9 mouse cellular contexts compared by ENCODE assay signal in the genomic region with DNA sequence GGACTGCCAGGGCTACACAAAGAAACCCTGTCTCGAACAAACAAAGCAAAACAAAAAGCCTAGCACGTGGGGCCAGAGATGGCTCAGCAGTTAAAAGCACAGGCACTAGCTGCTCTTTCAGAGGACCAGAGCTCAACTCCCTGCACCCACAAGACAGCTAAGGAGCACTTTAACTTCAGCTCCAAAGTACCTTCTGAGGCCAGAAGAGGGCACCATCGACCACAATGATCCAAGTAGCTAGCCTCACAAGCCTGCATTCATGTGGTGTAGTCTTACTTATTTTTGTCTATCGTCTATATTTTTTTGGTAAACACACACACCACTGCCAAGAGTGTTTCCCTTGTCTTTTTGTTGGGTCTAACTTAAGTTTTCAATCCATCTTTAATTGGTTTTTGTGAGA. TPM values are rescaled to one million over a fixed set of nuclear protein-coding genes. Genes with fewer than 3 reads are reported as not detected.
A peak's percentile ranks its signal among the peaks of the same experiment; 100 is the strongest.
DNase-seq lines count a peak whose midpoint lies in the region; ATAC-seq and TF ChIP-seq lines count a peak whose summit lies in the region.
"Had no signal": no experiment of that assay in that cellular context is flagged by ENCODE, and none has a peak within 500 bp of the region (broad histone marks: within the 10 kb centered on the region; RNA-seq: fewer than 3 reads in every experiment).

No protein-coding gene starts in this region.

- H3K27ac ChIP-seq in intestine, postnatal 0 days (ENCODE audit: low read depth, low read length), result no peak overlapping the region
- no peak overlapping the region for H3K27ac ChIP-seq in intestine, embryonic 16.5 days (ENCODE audit: low read length)
- no peak overlapping the region for H3K27ac ChIP-seq in CH12.LX (ENCODE audit: insufficient read depth, low read depth)
- no peak overlapping the region for H3K27ac ChIP-seq in liver, postnatal 0 days (ENCODE audit: low read depth)
- H3K27ac ChIP-seq: limb, embryonic 15.5 days had no signal

- dilution Hi-C loops in CH12.LX (cut with MboI; ENCODE audit: extremely low pct_ligation_motif_present, extremely low pct_unique_long_range_greater_than_20kb, low sequenced_read_pairs), result no loop called here

- no peaks in the 10 kb centered on the region for H3K79me2 ChIP-seq in CH12.LX (replicated peaks; ENCODE audit: control insufficient read depth, extremely low read depth, insufficient read depth, poor library complexity, severe bottlenecking)

- H3K9me3 ChIP-seq in intestine, postnatal 0 days (ENCODE audit: control insufficient read depth), result no peaks in the 10 kb centered on the region
- no peaks in the 10 kb centered on the region for H3K9me3 ChIP-seq in intestine, embryonic 16.5 days (ENCODE audit: control insufficient read depth, low read length)
- peaks cover 2% of the 10 kb centered on the region for H3K9me3 ChIP-seq in CH12.LX (replicated peaks; ENCODE audit: low read length)
- H3K9me3 ChIP-seq in liver, postnatal 0 days (ENCODE audit: low read length), result no peaks in the 10 kb centered on the region
- H3K9me3 ChIP-seq: limb, embryonic 15.5 days had no signal

- H3K27me3 ChIP-seq in intestine, postnatal 0 days (replicated peaks; ENCODE audit: control insufficient read depth, insufficient read depth, low read length), result no peaks in the 10 kb centered on the region
- H3K27me3 ChIP-seq in intestine, embryonic 16.5 days (replicated peaks; ENCODE audit: control insufficient read depth, insufficient read depth, low read length), result no peaks in the 10 kb centered on the region
- H3K27me3 ChIP-seq in CH12.LX (replicated peaks), result peaks cover 39% of the 10 kb centered on the region
- H3K27me3 ChIP-seq in liver, postnatal 0 days (ENCODE audit: insufficient read depth, low read length), result no peaks in the 10 kb centered on the region

- no peak for TF ChIP-seq POLR2A in CH12.LX (IDR thresholded peaks at IDR 0.05; ENCODE audit: low read depth, low read length)

- peak; percentile 75 for TF ChIP-seq CTCF in intestine, postnatal 0 days (IDR thresholded peaks at IDR 0.05; ENCODE audit: low read depth)
- peak; percentile 46 to 71 for TF ChIP-seq CTCF in CH12.LX (conservative IDR thresholded peaks at IDR 0.05 in 1 of 2, IDR thresholded peaks at IDR 0.05 in 1 of 2; ENCODE audit: low read depth in 2 of 2, low read length in 2 of 2)
- peak; percentile 65 for TF ChIP-seq CTCF in liver, postnatal 0 days (IDR thresholded peaks at IDR 0.05; ENCODE audit: low read depth)

- H3K4me1 ChIP-seq in intestine, postnatal 0 days (replicated peaks; ENCODE audit: control insufficient read depth, insufficient read depth, low read length), result no peaks in the 10 kb centered on the region
- H3K4me1 ChIP-seq in intestine, embryonic 16.5 days (ENCODE audit: control insufficient read depth, insufficient read depth, low read length), result no peaks in the 10 kb centered on the region
- H3K4me1 ChIP-seq in CH12.LX (ENCODE audit: control insufficient read depth in 1 of 2, insufficient read depth in 2 of 2), result no peaks in the 10 kb centered on the region
- no peaks in the 10 kb centered on the region for H3K4me1 ChIP-seq in liver, postnatal 0 days (ENCODE audit: insufficient read depth)
- H3K4me1 ChIP-seq: limb, embryonic 15.5 days had no signal

- peak; percentile 66 for DNase-seq in CH12.LX (ENCODE audit: extremely low read depth)
- DNase-seq in brain, adult 2 months (ENCODE audit: low read depth, low spot score), result peak; percentile 77
- DNase-seq in liver, postnatal 0 days, result peak; percentile 52
- DNase-seq in thymus, postnatal 36 days, result peak; percentile 22 to 27
- no peak for DNase-seq in spleen, adult 12 weeks (ENCODE audit: low spot score)
- DNase-seq in frontal cortex, postnatal 36 days (ENCODE audit: low spot score in 2 of 2), result no peak

- in situ Hi-C loops in CH12.LX (cut with MboI; ENCODE audit: low pct_ligation_motif_present, low pct_unique_long_range_greater_than_20kb, low sequenced_read_pairs), result no loop called here

- no peak overlapping the region for H3K4me2 ChIP-seq in intestine, postnatal 0 days (replicated peaks; ENCODE audit: low read depth)
- H3K4me2 ChIP-seq in intestine, embryonic 16.5 days (ENCODE audit: low read depth, low read length), result no peak overlapping the region
- H3K4me2 ChIP-seq in CH12.LX (ENCODE audit: insufficient read depth, low read depth, poor library complexity, severe bottlenecking), result no peak overlapping the region
- H3K4me2 ChIP-seq in liver, postnatal 0 days (ENCODE audit: low read depth, low read length), result no peak overlapping the region
- H3K4me2 ChIP-seq: limb, embryonic 15.5 days had no signal

- H3K9ac ChIP-seq in intestine, postnatal 0 days (ENCODE audit: low read depth, low read length), result no peak overlapping the region
- no peak overlapping the region for H3K9ac ChIP-seq in intestine, embryonic 16.5 days (ENCODE audit: low read depth, low read length)
- no peak overlapping the region for H3K9ac ChIP-seq in CH12.LX (ENCODE audit: insufficient read depth, low read depth)
- H3K9ac ChIP-seq in liver, postnatal 0 days (replicated peaks), result no peak overlapping the region
- H3K9ac ChIP-seq: limb, embryonic 15.5 days had no signal

- H3K36me3 ChIP-seq in intestine, postnatal 0 days (ENCODE audit: control insufficient read depth, insufficient read depth), result no peaks in the 10 kb centered on the region
- H3K36me3 ChIP-seq in intestine, embryonic 16.5 days (ENCODE audit: control insufficient read depth, insufficient read depth, low read length), result no peaks in the 10 kb centered on the region
- H3K36me3 ChIP-seq in CH12.LX (replicated peaks in 1 of 2; ENCODE audit: control insufficient read depth in 1 of 2, insufficient read depth in 1 of 2, low read length in 1 of 2), result no peaks in the 10 kb centered on the region
- no peaks in the 10 kb centered on the region for H3K36me3 ChIP-seq in liver, postnatal 0 days (replicated peaks; ENCODE audit: insufficient read depth, low read length)
- H3K36me3 ChIP-seq: limb, embryonic 15.5 days had no signal

- ATAC-seq in intestine, postnatal 0 days, result no peak
- no peak for ATAC-seq in intestine, embryonic 16.5 days
- no peak for ATAC-seq in liver, postnatal 0 days

- TF ChIP-seq RAD21 in CH12.LX (IDR thresholded peaks at IDR 0.05; ENCODE audit: low read depth, low read length), result peak; percentile 64

- no peak overlapping the region for H3K4me3 ChIP-seq in intestine, postnatal 0 days (ENCODE audit: low read depth, low read length)
- no peak overlapping the region for H3K4me3 ChIP-seq in intestine, embryonic 16.5 days (ENCODE audit: low read length)
- no peak overlapping the region for H3K4me3 ChIP-seq in CH12.LX (replicated peaks in 1 of 3; ENCODE audit: low read depth in 2 of 3, low read length in 2 of 3, poor library complexity in 1 of 3)
- H3K4me3 ChIP-seq in liver, postnatal 0 days (ENCODE audit: low read depth, low read length), result no peak overlapping the region
- H3K4me3 ChIP-seq: limb, embryonic 15.5 days had no signal

- TF ChIP-seq EP300 in CH12.LX (IDR thresholded peaks at IDR 0.05; ENCODE audit: low read length), result no peak
- TF ChIP-seq EP300 in liver, postnatal 0 days (IDR thresholded peaks at IDR 0.05; ENCODE audit: low read depth), result no peak

- 31% methylated on average over 4 of the region's 4 CpGs for WGBS in intestine, postnatal 0 days
- WGBS in intestine, embryonic 16.5 days, result 49% methylated on average over 4 of the region's 4 CpGs
- 37% methylated on average over 4 of the region's 4 CpGs for WGBS in liver, postnatal 0 days (ENCODE audit: insufficient replicate concordance)

TF ChIP-seq in CH12.LX, 34 proteins besides CTCF, POLR2A, EP300 and RAD21:
- TF ChIP-seq POLR2AphosphoS2 (IDR thresholded peaks at IDR 0.05; ENCODE audit: low read depth, low read length), result no peak
- TF ChIP-seq MAZ (IDR thresholded peaks at IDR 0.05; ENCODE audit: low read depth, low read length), result no peak
- TF ChIP-seq SMC3 (IDR thresholded peaks at IDR 0.05; ENCODE audit: low read depth, low read length), result peak; percentile 52
TF ChIP-seq in CH12.LX: peak in this region for 1.

RNA-seq across cellular contexts. Expression of gene Mlycd, which starts 14.1 kb away (rescaled TPM):
- 29.0 and 29.4 TPM in 2 replicates for polyA plus RNA-seq in intestine, postnatal 0 days (2015; fragmentation: Nextera tagmentation; extraction: Ambion mirVana)
- 20.6 and 22.7 TPM in 2 replicates for polyA plus RNA-seq in intestine, embryonic 16.5 days (2015; fragmentation: Nextera tagmentation; extraction: Ambion mirVana)
- total RNA-seq in CH12.LX (2012; rRNA removed) (8.7 and 12.3 TPM in 2 replicates), CH12.LX (2014; rRNA removed) (4.5 and 5.1 TPM in 2 replicates)
- polyA plus RNA-seq in CH12.LX (2012; ENCODE audit: insufficient read length, low read depth), result 4.2 and 4.4 TPM in 2 replicates
- polyA plus RNA-seq in liver, postnatal 0 days (2015; fragmentation: Nextera tagmentation; extraction: Ambion mirVana), result 37.0 and 44.4 TPM in 2 replicates

RNA-seq across cellular contexts. Expression of gene Hsbp1, which starts 36.3 kb away (rescaled TPM):
- polyA plus RNA-seq in intestine, postnatal 0 days (2015; fragmentation: Nextera tagmentation; extraction: Ambion mirVana), result 256 and 259 TPM in 2 replicates
- polyA plus RNA-seq in intestine, embryonic 16.5 days (2015; fragmentation: Nextera tagmentation; extraction: Ambion mirVana), result 259 and 264 TPM in 2 replicates
- total RNA-seq in CH12.LX (2012; rRNA removed) (55.8 and 61.7 TPM in 2 replicates), CH12.LX (2014; rRNA removed) (53.8 and 59.0 TPM in 2 replicates)
- polyA plus RNA-seq in CH12.LX (2012; ENCODE audit: insufficient read length, low read depth), result 66.9 and 89.0 TPM in 2 replicates
- 101 and 104 TPM in 2 replicates for polyA plus RNA-seq in liver, postnatal 0 days (2015; fragmentation: Nextera tagmentation; extraction: Ambion mirVana)

RNA-seq across cellular contexts. Expression of gene Osgin1, which starts 53.3 kb away (rescaled TPM):
- polyA plus RNA-seq in intestine, postnatal 0 days (2015; fragmentation: Nextera tagmentation; extraction: Ambion mirVana), result 17.7 and 19.6 TPM in 2 replicates
- 8.0 and 9.2 TPM in 2 replicates for polyA plus RNA-seq in intestine, embryonic 16.5 days (2015; fragmentation: Nextera tagmentation; extraction: Ambion mirVana)
- total RNA-seq in CH12.LX (2012; rRNA removed) (0.46 and 0.47 TPM in 2 replicates), CH12.LX (2014; rRNA removed) (0.12 and 0.15 TPM in 2 replicates)
- 2.9 and 3.0 TPM in 2 replicates for polyA plus RNA-seq in CH12.LX (2012; ENCODE audit: insufficient read length, low read depth)
- polyA plus RNA-seq in liver, postnatal 0 days (2015; fragmentation: Nextera tagmentation; extraction: Ambion mirVana), result 138 and 168 TPM in 2 replicates

Comparison
In these comparisons a context has a peak if more than half of its experiments do, and no peak if none do; other contexts are left out.
1. DNase-seq: peak in CH12.LX (single experiment), brain, adult 2 months (single experiment), liver, postnatal 0 days (single experiment) and thymus, postnatal 36 days (2 of 2); none in spleen, adult 12 weeks (single experiment) and frontal cortex, postnatal 36 days (0 of 2).
2. Peak in every context shown above with its lines, with median percentiles within 50 percentile points of each other: CTCF ChIP-seq.